Mouse (Mus musculus) stomach, postnatal 0 days (tissue): ENCODE measurements around the gene Ap1s3.

ENCODE experiments used
- CTCF ChIP-seq: IDR thresholded peaks from 2 replicates; pipeline ENCODE4 v1.5.1; 2016; ENCODE audit warnings: antibody characterized with exemption, low read depth, mild to moderate bottlenecking, moderate library complexity
- EP300 ChIP-seq: optimal IDR thresholded peaks from 2 replicates; pipeline ENCODE3; 2016; ENCODE audit warnings: antibody characterized with exemption

GRCm38 (mm10) chr1:79682936-79683335, 11.2 kb upstream of the Ap1s3 start:
- peak; percentile 67 for TF ChIP-seq CTCF
- no peak for TF ChIP-seq EP300
